Mouse (Mus musculus) lung, postnatal 0 days (tissue): ENCODE measurements at regions not wholly inside any gene's neighbourhood (a gene's known extent, or its start where the extent isn't known, plus 50 kb on each side); places are given as distances from the start of the nearest gene placed in this dataset.
A peak's percentile ranks its signal among the peaks of the same experiment; 100 is the strongest.

Source experiments
- ATAC-seq: fragments of 200-750 bp; cut with Nextera tagmentation; 2 replicates; pipeline ENCODE4 v1.8.0; 2017; ENCODE audit warnings: moderate library complexity
- DNase-seq: peaks from one replicate; pipeline ENCODE4 v3.0.0-alpha.2; 2016; ENCODE audit warnings: low spot score
- H3K27ac ChIP-seq: fragments of 300-500 bp; sonication (generic); 2 replicates; pipeline ENCODE4 v1.5.1; 2014; ENCODE audit warnings: antibody characterized with exemption, mild to moderate bottlenecking, low read length, mixed read lengths
- H3K27me3 ChIP-seq: fragments of 300-500 bp; sonication (generic); replicated peaks from 2 replicates; pipeline ENCODE4 v1.6.1; 2014; ENCODE audit warnings: low read length, mixed read lengths; ENCODE audit not compliant: insufficient read depth
- H3K36me3 ChIP-seq: fragments of 300-500 bp; sonication (generic); 2 replicates; pipeline ENCODE4 v1.6.1; 2014; ENCODE audit warnings: low read length, mixed read lengths; ENCODE audit not compliant: insufficient read depth
- H3K4me1 ChIP-seq: fragments of 300-500 bp; sonication (generic); 2 replicates; pipeline ENCODE4 v1.6.1; 2014; ENCODE audit warnings: antibody characterized with exemption, low read depth, low read length, mixed read lengths; ENCODE audit not compliant: insufficient read depth
- H3K4me2 ChIP-seq: fragments of 300-500 bp; sonication (generic); replicated peaks from 2 replicates; pipeline ENCODE4 v1.6.1; 2014; ENCODE audit warnings: low read depth, mild to moderate bottlenecking, low read length, moderate library complexity, mixed read lengths
- H3K4me3 ChIP-seq: fragments of 300-500 bp; sonication (generic); 2 replicates; pipeline ENCODE4 v1.5.1; 2014; ENCODE audit warnings: low read depth, low read length
- H3K9ac ChIP-seq: fragments of 300-500 bp; sonication (generic); replicated peaks from 2 replicates; pipeline ENCODE4 v1.6.1; 2014; ENCODE audit warnings: low read depth, mild to moderate bottlenecking
- H3K9me3 ChIP-seq: fragments of 300-500 bp; sonication (generic); 2 replicates; pipeline ENCODE4 v1.6.1; 2016; ENCODE audit warnings: low read length, mixed read lengths
- CTCF ChIP-seq: IDR thresholded peaks from 2 replicates; pipeline ENCODE4 v1.5.1; 2016; ENCODE audit warnings: antibody characterized with exemption, mild to moderate bottlenecking
- EP300 ChIP-seq: IDR thresholded peaks from 2 replicates; pipeline ENCODE4 v1.6.1; 2016; ENCODE audit warnings: antibody characterized with exemption, mild to moderate bottlenecking, control low read depth
- WGBS: fragments of 180-500 bp; shearing (Covaris S2); extraction: QIAGEN DNeasy Blood & Tissue Kit; methylation state at CpG from one replicate; pipeline ENCODE4 v1.1.7; 2014; 5-methylcytosine and 5-hydroxymethylcytosine counted together

DNA sequence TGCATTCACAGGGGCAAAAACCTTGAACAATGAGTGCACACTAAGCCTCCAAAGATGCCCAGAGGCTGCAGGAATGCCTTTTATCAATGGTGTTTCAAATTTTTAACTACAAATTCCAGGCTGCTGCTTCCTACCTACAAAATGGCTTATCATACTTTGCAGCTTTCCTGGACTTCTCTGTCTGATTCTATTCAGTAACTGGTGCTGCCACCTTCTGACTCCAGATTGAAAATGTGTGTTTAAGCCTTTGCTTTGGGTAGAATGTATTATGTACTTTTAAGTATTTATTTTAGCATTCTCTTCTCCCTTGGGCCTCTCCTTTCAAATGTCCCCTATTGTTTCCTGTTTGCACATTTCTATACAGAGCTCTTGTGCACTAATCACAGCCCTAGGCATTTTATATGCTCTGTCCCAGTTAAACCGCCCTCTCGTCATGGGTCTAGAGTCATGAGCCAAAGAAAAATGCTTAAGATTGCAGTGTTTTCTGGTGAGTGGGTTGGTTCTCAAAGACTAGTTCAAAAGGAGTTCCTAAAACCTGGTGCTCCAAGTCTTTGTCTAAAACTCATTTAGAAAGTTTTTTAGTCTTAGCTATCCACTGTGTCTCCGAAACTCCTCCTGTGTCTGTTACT lies 472.3 kb upstream of the Dpp10 start:
- WGBS: 83% methylated on average over 3 of the region's 3 CpGs
- Histone ChIP-seq H3K4me2 (no peak overlapping the region), H3K27me3 (no peaks in the 10 kb centered on the region), H3K4me3 (no peak overlapping the region), H3K4me1 (no peaks in the 10 kb centered on the region), H3K9ac (no peak overlapping the region), H3K9me3 (no peaks in the 10 kb centered on the region), H3K36me3 (no peaks in the 10 kb centered on the region), H3K27ac (no peak overlapping the region)
- no peak for ATAC-seq
- no peak for DNase-seq
- TF ChIP-seq EP300 (no peak), CTCF (no peak)

- Histone ChIP-seq H3K4me2 (no peak overlapping the region), H3K27ac (no peak overlapping the region), H3K4me3 (no peak overlapping the region), H3K9me3 (no peaks in the 10 kb centered on the region), H3K4me1 (no peaks in the 10 kb centered on the region), H3K9ac (no peak overlapping the region), H3K27me3 (no peaks in the 10 kb centered on the region), H3K36me3 (no peaks in the 10 kb centered on the region)
- WGBS: 79% methylated on average over 7 of the region's 7 CpGs
- DNase-seq (no peak), ATAC-seq (no peak)
- no peak for TF ChIP-seq EP300
- no peak for TF ChIP-seq CTCF
Observed at GRCm38 (mm10) chr1:124510492-124510891, 465.1 kb upstream of the Dpp10 start.

DNA sequence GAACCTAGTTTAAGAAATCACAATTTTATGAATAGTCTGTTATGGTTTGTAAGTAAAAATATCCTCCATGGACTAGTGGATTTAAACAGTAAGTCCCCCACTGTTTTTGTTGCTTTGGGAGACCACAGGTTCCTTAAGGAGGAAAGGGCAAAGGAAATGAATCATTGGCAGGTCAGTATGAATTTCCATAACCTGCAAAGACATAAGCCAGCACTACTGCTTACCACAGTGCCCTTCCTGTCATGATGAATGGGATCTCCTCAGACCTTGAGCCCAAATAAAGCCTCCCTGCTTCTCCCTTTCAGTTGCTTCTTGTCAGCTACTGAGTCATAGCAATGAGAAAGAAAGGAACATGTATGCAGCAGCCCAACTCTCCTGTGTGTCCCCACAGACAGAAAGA lies 443.1 kb upstream of the Dpp10 start:
- H3K4me1 ChIP-seq: no peaks in the 10 kb centered on the region
- no peak overlapping the region for H3K4me2 ChIP-seq
- H3K27me3 ChIP-seq: no peaks in the 10 kb centered on the region
- TF ChIP-seq CTCF: no peak
- no peak for TF ChIP-seq EP300
- ATAC-seq (no peak), DNase-seq (no peak)
- no peaks in the 10 kb centered on the region for H3K36me3 ChIP-seq
- no peak overlapping the region for H3K9ac ChIP-seq
- H3K4me3 ChIP-seq: no peak overlapping the region
- H3K9me3 ChIP-seq: no peaks in the 10 kb centered on the region
- no peak overlapping the region for H3K27ac ChIP-seq

DNA sequence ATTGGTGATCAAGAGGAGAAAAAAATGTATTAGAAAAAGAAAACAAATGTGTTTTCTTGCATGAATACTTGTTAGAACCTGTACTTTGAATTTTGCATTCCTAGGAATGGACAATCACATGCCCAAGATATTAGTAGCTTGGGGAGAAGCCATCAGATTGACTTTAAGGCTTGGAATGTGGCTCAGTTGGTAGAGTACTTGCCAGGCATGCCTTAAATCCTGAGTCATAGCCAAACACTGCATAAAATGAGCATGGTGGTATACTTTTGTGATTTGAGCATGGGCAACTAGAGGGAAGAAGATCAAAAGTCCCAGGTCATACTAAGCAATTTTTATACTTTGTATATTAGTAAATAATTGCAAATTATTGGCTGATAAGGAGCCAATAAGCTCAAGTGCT lies 442.6 kb upstream of the Dpp10 start:
- Histone ChIP-seq H3K4me3 (no peak overlapping the region), H3K9me3 (no peaks in the 10 kb centered on the region), H3K4me2 (no peak overlapping the region), H3K27ac (no peak overlapping the region), H3K27me3 (no peaks in the 10 kb centered on the region), H3K36me3 (no peaks in the 10 kb centered on the region), H3K9ac (no peak overlapping the region), H3K4me1 (no peaks in the 10 kb centered on the region)
- TF ChIP-seq EP300 (no peak), CTCF (no peak)
- DNase-seq: no peak
- ATAC-seq: no peak

GRCm38 (mm10) chr1:124450128-124450527 lies 404.8 kb upstream of the Dpp10 start:
- no peak overlapping the region for H3K9ac ChIP-seq
- H3K27me3 ChIP-seq: no peaks in the 10 kb centered on the region
- 18% methylated on average over 1 of the region's 1 CpGs for WGBS
- ATAC-seq (no peak), DNase-seq (no peak)
- no peaks in the 10 kb centered on the region for H3K4me1 ChIP-seq
- H3K27ac ChIP-seq: no peak overlapping the region
- no peaks in the 10 kb centered on the region for H3K36me3 ChIP-seq
- TF ChIP-seq CTCF (peak; percentile 22; the same call in 1 of the 2 replicates), EP300 (no peak)
- H3K4me2 ChIP-seq: no peak overlapping the region
- H3K9me3 ChIP-seq: no peaks in the 10 kb centered on the region
- H3K4me3 ChIP-seq: no peak overlapping the region

- Histone ChIP-seq H3K36me3 (no peaks in the 10 kb centered on the region), H3K4me3 (no peak overlapping the region), H3K9ac (no peak overlapping the region), H3K27ac (no peak overlapping the region), H3K4me1 (no peaks in the 10 kb centered on the region), H3K4me2 (no peak overlapping the region), H3K9me3 (no peaks in the 10 kb centered on the region), H3K27me3 (no peaks in the 10 kb centered on the region)
- TF ChIP-seq CTCF: no peak
- WGBS: 64% methylated on average over 1 of the region's 1 CpGs
- DNase-seq (no peak), ATAC-seq (no peak)
Observed at GRCm38 (mm10) chr1:124439526-124439925, 394.2 kb upstream of the Dpp10 start.

DNA sequence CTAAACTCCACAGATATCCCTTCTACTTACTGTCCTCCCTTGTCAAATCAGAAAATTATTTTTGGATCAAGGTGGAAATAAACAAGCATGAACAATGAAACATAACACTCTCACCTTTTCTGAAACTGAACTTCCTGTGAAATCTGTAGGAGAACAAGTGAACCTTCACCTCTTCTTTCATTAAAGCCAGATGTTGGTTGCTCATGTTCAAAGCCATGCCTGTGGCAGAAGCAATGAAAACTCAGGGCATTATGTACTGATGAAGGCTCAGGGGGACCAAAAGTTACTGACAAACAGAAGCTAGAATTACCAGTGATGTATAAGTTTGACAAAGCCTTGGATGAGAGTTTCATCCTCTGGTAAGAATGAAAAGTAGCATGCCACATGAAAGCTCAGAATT lies 390.5 kb upstream of the Dpp10 start:
- ATAC-seq: no peak
- H3K27ac ChIP-seq: no peak overlapping the region
- H3K4me3 ChIP-seq: no peak overlapping the region
- no peaks in the 10 kb centered on the region for H3K27me3 ChIP-seq
- no peak overlapping the region for H3K4me2 ChIP-seq
- H3K36me3 ChIP-seq: no peaks in the 10 kb centered on the region
- H3K9me3 ChIP-seq: no peaks in the 10 kb centered on the region
- H3K4me1 ChIP-seq: no peaks in the 10 kb centered on the region
- DNase-seq: no peak
- no peak overlapping the region for H3K9ac ChIP-seq
- TF ChIP-seq CTCF (no peak), EP300 (no peak)
